Mouse (Mus musculus) spleen, postnatal 36 days (tissue): ENCODE data around the gene Ccdc73.
"Not testable (repeated sequence)": the region's sequence is repeated elsewhere in the genome, so short reads cannot be mapped to it uniquely, and the experiment has no call there.

Source experiments
- DNase-seq, 2 experiments: peaks; one replicate each; pipeline ENCODE4 v3.0.0; 2022; ENCODE audit warnings: low spot score in 2 of 2, mixed read lengths in 1 of 2

Gene Ccdc73

DNA sequence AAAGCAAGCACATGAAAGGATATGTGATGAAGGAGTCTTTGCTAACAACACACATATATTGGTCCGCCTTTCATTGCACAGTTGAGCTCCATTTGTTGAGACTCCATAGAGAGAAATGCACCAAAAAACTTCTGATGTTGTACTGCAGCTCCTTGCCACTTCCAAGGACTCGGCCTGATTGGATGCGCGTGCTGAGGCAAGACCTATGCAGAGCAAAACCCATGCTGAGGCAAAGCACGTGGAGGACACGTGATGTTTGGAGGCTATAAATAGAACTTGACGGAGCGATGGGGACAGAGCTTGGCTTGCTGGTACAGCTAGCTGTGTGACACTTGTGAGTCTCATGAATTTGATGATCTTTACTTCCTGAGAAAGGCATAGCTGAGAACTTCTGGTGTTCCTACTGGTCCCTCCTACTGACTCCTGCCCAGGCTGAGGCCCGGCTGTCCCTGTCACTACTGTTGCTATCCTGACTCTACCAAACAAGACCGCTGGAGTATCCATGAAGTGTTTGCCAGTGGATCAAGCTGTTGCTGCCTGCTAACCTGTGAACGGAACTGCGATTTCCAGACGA lies at the start of gene Ccdc73:
Gene Ccdc73 (plus strand): TSS at position 524 of the 574 bp plus-strand sequence.
- no peak for DNase-seq

DNA sequence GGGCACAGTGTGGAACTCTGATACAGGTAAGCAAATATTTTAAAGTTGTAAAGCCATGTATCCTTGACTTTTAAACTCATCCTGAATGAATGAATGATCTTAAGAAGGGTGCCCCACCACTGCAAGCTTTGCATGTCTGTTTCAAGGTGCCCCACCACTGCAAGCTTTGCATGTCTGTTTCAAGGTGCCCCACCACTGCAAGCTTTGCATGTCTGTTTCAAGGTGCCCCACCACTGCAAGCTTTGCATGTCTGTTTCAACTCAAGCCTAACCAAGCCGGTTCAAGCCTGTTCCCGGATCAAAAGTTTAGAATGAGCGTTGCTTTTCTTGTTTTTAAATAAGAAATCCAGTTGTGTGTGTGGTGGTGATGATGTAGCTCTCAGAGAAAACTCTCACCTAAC lies 48.8 kb upstream of the Ccdc73 start:
- DNase-seq: not testable (repeated sequence)

DNA sequence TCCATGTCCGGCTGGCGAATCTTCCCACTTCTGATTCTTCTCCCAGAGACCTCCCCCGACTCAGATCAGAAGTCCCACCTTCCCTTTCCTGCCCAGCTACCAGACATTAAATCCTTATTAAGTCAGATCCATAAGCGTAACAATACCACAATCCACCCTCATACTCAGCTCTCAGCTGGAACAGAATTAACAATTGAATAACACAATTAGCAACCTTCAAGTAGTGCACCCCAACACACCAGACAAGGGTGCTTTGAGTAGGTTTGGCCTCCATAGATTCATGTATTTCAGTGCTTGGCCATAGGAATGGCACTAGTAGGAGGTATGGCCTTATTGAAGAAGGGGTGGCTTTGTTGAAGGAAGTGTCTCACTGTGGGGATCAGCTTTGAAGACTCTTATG lies 41.4 kb upstream of the Ccdc73 start:
- DNase-seq: no peak

DNA sequence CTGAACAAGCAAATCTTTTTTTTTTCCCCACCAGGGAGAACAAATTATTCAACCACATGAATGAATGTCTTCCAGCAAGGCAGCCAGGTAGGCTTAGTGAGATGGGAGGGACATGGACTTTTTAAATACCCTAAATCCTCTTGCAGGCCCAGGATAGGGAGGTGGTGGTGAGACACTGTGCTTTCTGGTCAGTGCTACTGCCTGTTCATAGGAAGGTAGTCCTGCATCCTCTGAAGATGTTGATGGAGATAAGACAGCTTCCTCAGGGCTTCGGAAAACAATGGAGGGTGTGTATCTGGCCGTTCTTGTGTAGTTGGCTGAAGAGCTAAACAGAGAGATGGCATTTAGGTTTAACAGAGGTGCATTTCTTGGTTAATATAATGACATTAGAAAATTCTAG lies 35.1 kb upstream of the Ccdc73 start:
- no peak for DNase-seq

DNA sequence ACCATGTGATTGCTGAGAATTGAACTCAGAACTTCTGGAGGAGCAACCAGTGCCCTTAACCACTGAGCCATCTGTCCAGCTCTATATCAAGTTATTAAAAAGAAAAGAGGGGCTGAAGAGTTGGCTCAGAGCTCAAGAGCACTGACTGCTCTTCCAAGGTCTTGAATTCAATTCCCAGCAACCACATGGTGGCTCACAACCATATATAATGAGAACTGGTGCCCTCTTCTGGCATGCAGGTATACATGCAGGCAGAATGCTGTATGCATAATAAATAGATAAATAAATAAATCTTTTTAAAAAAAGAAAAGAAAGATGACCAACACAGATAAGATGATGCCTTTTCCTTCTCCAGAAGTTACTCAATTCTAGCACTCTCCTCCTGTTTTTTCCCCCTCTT lies 26.6 kb upstream of the Ccdc73 start:
- DNase-seq: no peak

DNA sequence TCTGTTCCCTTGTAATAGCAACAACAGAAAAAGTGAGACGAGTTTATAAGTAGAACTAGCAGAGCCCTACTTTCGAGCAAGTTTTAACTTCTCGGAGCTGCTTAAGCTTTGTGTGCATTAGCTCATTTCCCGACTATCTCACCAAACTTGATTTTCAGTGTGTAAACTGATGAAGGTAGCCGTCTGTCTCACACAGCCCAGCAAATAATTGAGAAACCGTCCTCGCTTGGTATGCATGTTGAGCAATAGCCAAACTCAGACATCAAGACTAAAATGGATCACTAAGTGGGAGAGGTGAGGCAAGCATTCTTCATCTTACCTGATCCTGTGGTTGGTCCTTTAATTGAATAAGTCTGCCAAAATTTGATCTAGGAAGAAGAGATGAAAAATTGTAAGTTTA lies 25.9 kb upstream of the Ccdc73 start:
- no peak for DNase-seq

DNA sequence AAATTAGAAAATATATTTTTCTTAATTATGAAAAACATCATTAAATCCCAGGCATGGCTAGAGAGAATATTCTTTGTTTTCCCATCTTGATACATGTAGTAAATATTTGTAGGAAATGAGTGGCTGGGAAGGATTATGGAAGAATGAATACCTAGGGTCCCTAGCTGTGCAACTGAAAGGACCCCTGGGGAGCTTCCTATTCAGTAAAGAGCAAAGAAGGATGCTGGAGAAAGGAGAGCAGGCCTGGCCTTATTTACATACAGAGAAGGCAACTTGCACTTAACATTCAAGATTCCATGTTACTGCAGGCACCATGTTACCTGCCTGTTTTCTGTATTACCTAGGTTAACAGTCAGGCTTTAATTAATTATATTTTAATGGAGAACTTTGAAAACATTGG lies 25.0 kb upstream of the Ccdc73 start:
- no peak for DNase-seq

DNA sequence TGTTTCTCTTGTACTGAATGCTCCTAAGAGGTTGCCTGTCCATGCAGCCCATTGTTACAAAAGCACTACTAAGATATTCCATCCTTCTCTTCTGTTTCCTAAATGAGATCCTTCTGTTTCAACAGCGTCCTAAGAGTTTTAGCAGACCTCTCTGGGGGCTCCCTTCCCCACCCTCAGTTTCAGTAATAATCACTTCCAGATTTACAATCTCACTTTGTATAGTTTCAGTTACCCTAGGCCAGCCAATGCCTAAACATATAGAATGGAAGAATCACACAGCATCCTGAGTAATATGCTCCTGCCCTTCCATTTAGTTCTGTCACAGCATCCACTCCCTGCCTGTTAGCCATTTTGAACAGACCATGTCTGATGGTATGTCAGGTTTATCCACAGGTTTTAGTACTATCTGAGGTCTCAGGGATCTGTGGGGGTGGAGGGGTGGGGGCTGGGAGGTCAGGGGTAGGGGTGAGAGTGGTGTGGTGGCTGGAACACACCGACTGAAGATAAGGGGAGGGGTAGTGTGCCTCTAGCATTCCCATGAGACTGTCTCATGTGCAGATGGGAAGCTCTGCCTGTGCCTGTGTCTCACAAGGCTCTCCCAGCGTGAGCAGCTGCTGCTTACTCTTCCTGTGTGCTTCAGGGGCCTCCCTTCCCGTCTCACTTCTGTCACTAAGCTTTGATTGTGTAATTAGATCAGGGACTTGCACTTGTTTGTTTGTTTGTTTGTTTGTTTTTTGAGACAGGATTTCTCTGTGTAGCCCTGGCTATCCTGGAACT lies 20.8 kb upstream of the Ccdc73 start:
- no peak for DNase-seq

DNA sequence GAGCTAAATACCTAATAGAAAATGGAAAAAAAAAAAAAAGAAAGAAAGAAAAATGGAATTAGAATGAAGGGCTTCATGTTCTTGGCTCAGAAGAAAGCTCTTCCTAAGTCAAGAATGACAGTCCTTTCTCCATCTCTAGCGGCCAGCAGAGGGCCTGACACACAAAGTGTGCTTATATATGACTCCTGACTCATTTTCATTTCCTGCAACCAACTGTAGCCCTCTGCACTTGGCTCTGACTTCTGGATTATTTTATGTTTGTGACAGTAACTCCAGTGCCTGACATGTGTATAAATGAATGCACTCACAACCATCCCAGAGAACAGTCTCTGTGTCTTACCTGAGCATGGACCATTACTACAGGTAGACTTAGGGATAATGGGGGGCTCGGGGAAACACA lies 20.0 kb upstream of the Ccdc73 start:
- DNase-seq: peak; percentile 19 to 32

DNA sequence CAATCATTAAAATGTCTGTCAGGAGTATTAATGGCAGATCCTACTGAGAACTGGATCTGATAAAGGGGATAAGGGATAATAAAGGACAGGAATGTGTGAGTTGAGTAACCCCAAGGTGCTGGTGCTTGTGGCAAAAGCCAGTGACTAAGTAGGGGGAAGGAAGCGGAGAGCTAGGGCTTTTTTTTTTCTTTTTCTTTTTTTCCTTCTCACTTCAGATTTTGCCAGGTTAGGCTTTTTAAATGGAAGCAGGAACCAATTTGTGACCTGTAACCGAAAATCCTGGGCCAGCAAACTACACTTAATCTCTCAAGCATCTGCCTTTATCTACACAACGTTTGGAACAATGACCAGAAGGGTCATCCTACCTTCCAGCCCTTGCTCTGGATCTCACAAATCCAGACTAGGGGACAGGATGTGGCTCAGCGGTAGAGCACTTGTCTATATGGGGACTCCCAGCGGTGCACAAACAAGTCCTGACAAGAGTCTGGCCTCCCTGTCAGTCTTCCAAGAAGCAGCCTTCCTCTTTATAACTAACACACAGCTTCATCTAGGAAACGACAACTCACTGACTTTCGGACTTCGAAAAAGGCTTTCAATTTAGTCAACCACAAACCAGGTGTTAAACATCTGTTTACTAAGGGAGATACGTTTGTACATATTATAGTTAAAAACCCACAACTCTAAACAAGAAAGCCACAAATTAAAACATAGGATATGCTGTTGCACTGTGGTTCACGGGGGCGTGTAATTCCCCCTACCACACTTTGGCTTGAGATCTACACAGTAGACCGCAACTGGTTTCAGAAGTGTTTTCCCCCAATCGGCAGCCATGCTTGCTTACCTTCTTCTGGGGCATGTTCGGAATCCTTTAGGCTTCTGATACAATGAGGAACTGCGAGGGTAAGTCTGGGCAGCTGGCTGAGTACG lies 19.1 kb upstream of the Ccdc73 start:
- DNase-seq: peak; percentile 4 to 8

DNA sequence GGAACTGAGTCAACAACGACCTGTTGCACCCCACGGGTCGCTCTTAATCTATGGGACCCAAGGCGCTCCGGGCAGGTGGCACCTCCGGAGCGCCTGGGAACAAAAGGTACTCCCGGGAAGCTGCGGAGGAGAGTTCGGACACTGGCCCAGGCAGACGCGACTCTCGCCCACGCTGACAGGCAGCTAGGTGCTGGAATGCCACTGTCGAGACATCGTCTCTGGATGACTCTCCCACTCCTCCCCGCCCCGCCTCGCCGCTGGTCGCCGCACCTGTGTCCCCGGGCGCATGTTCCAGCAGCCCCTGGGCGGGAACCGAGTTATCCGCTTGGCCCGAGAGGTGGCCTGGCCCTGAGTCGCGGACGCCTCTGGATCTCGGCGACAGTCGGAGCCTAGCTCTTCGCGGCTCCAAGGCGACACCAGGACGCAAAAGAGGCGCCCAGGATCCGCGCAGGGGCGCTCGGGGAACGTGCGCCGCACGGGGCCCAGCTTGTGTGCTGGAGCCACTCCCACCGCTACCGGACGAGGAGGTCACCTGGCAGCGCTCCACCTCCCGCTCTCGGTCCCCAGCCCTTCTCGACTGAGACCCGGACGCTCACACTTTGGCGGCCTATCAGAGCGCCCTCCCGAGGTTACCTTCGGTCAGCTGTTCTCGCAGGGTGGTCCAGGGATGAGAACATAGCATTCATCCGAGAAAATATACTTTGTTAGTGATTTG lies 18.2 kb upstream of the Ccdc73 start, which contains the start of gene Prrg4:
Gene Prrg4 (minus strand): TSS at position 601 of the 715 bp plus-strand sequence.
- peak; percentile 44 to 45 for DNase-seq

DNA sequence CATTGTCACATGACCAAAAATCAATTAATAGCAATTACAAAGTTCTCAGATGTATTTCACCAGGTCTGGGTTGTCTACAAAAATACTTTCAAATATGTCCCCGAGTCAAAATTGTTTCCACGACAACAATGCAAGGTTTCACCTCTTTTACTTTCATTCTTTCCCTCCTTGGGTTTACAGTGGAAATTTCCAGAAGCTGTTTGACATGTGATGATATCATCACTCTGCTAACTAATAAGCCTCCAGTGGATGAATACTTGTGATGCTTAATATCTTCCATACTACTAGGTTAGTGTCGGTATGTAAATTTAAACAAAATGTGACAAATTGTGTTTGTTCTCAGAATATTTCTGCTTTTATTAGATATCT lies 17.6 kb upstream of the Ccdc73 start:
- DNase-seq: no peak

DNA sequence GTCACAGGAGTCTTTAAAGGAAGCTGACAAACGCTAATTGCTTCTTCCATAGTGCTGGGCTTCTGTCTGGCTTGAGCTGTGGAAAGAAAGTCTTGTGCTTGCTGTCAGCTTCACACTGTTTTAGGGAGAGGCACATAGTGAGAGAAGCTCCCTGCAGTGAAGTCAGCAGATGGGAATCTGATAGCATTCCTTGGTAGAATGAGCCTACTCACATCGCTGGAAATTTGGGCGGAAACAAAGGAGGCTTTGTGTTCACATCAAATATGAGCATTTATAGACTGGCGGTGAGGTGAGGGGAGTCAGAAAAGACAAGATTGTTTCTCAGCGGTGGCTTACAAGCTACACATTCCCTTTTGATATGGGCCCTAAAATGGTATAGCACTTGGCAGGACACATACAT lies 15.9 kb upstream of the Ccdc73 start:
- DNase-seq: no peak

DNA sequence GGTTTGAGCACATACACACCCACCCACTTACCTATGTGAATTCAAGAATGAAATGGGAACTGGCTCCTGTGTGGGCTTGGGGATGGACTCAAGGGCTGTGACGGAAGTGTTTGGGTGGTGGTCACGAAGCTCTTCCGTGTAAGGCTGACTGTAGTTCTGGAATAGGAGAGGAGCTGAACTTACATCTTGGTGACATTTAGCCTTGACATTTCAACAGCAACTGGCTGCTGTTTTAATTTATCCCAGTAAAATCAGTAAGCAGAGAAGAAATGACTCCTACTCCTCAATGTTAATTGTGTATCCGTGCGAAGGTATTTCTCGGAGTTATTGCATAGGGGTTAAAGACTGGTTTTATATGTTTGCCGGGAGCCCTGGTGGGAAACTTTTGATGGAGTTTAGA lies 15.1 kb upstream of the Ccdc73 start:
- no peak for DNase-seq

DNA sequence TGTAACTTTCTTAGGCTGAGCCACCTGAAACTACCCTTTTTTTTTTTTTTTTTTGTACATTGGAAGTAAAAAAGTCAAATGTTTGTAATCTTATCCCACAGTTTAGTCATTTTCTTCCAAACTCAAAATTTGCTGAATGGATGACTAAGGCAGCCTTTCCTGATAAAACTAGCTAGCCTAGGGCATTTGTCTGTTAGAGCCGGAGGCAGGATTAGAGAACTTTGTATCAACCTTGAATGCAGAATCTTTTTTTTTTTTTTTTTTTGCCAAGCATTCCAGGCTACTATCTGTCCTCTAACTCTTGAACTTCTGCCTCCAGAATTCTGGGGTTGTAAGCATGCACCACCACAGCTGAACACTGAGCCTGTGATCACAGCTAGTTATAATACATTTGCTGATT lies 12.8 kb upstream of the Ccdc73 start:
- DNase-seq: no peak

DNA sequence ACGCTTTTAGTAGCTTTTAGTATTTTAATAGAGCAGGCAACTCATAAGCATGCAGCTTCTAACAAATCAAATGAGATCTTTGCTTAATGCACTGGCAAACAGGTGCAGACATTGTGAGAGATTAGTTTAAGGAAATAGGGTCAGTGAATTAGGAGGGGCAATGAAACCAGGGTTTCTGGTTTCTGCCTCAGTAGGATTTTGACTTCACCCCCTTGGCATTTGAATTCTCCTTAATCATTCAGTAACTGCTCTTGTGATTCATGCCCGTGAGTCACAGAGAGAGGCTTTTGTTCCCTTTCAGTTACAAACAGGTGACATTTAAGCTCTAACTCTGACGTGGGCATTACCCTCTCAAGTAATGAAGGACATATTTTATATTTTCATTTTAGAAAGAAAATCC lies 11.9 kb upstream of the Ccdc73 start:
- DNase-seq: no peak

DNA sequence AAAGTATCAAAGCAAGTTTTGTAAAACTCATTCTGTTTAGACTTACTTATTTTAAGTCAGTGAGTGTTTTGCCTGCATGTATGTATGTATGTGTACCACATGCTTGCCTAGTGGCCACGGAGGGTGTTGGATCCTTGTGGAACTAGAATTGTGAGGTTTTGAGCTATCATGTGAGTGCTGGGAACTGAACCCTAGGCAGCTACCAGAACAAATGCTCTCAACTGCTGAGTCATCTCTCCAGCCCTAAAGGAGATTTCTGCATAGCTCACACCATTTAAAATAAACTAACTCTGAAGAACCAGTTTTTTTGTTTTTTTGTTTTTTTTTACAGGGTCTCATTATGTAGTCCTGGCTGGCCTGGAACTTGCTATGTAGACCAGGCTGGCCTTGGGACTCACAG lies 11.4 kb upstream of the Ccdc73 start:
- DNase-seq: no peak

DNA sequence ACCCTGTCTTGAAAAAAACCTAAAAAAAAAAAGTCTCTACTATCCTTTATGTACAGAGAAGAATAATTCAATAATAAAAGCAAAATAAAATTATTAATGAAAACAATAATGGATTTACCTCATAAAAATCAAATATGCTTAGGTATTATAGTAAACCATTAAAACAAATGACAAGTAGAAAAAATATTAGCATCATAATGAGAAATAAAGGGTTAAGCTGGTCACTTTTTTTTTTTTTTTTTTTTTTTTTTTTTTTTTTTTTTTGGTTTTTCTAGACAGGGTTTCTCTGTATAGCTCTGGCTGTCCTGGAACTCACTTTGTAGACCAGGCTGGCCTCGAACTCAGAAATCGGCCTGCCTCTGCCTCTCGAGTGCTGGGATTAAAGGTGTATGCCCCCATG lies 9.5 kb upstream of the Ccdc73 start:
- DNase-seq: not testable (repeated sequence)

DNA sequence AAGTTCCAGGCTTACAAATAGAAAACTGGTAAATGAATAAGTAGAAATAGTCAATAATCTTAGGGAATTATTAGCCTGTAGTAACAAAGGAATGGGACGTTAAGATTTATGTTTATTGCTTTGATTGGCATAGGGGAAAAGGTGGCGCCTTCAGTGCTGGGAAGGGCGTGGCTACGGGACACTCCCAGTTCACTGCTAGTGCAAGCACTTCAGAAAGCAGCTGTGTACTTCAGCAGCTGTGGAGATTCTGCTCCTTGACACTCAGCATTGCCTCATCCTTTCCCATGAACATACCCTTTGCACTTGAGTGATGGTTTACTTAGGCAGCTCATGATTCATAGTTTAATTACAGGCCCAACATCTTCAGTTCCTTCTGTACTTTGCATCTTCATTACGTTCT lies 8.5 kb upstream of the Ccdc73 start:
- DNase-seq: no peak

DNA sequence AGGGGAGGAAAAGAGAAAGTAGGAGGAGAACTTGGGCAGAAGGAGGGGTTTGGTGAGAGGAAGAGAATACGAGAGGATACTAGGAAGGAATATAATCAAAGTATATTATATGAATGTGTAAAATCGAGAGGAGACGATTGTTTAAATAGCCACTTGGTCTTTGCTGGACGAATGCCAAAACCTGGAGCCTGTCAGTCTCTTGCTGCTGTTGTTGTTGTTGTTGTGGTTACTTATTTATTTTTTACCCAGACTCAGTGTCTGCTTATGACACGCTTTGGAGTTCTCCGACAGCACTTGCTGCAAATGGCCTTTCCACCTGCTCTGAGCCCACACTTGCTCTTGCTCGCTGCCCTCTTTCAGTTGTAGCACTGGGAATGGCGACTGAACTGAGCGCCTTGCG lies 7.2 kb upstream of the Ccdc73 start:
- DNase-seq: no peak

DNA sequence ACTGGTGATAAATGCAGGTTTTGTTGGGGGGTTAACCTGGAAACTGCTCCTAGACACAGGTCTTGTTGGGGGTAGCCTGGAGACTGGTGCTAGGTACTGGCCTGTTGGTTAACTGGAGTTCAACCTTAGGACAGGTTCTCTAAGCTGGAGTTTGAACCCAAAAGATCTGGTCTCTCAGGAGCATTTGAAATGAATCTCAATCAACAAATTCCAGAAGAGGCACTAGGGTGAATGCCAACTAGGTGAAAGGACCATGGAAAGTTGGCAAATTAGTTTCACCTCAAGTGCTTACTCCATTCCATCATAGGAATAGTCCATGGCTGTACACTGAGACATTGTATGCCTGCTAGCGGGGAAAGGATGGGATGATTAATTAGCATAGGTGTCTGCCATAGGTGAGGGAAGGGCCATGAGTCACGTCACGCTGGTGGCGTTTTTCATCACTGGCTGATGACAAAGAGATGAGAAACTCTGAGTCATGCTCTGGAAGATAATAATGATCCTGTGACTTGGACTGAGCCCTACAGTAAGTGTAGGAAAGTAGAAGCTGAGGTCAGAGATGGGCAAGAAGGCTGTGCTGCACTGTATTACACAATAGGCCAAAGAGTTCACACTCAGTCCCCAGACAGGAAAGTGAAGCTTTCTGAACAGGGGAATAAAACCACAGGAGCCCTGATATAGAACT lies 3.3 kb upstream of the Ccdc73 start:
- no peak for DNase-seq
